Mouse (Mus musculus) c-Kit-negative CD71-positive TER-119-positive erythroid progenitor cells, embryonic 14.5 days (primary cell): ENCODE data around the gene Cplx1.

Experiments
- DNase-seq: peaks from one replicate; pipeline ENCODE4 v3.0.0-alpha.2; 2013; ENCODE audit warnings: low read depth, low spot score

Cplx1 gene

DNA sequence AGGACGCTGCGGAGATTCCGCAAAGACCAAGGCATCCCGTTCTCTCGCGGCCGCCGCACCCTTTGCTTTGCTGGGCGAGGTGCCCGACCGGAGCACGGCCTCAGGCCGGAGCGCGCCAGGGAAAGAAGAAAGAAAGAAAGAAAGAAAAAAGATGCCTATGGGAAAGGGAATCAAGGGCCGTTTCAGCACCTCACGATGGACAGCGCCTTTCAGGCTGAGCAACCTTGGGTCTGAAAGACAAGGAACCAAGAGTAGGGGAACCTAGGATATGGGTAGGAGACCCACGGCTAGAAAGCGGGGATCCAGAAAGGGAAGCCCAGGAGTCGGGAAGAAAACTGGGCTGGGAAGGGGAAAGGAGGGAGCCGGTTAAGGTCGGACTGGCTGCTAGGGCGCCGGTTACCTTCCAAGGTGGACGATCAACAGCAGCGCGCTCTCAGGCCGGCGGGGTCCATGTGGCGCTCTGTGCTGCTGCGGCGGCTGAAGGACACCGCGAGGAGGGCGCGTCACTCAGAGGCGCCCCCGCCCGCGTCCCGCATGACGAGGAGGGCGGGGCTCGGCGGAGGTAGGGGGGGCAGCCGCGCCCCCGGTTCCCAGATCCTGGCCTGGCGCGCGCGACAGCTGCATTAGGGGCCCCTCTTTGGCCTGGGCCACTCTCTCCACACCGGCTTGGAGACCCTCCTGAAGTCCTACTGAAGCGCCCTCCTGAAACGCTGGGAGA lies at the start of gene Cplx1:
Cplx1 (minus strand) TSS at position 536 of the 718 bp plus-strand sequence.
- DNase-seq, result no peak

DNA sequence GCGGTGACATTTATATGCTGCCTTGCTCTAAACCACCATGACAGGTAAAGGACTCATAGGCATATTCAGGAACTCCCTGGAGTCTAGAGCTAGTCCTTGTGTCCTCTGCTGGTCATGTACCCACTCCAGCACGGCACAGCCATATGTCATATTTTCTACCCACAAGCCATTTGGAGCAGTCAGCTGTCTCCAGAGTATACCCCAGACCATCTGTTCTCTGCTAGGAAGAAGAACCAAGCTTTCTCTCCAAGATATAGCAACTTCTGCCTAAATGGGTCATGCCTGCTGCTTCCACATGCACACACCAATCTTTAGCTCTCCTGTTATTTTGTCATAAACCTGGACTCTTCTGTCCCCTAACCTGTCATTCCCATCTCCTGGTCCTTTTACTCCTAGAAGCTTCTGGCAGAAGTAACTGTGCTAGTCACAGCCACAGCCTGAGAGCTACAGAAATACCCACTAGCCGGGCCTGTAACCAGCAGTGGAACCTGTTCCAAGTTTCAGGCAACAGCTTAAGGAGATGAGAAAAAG lies 31.6 kb upstream of the Cplx1 start:
- no peak for DNase-seq

DNA sequence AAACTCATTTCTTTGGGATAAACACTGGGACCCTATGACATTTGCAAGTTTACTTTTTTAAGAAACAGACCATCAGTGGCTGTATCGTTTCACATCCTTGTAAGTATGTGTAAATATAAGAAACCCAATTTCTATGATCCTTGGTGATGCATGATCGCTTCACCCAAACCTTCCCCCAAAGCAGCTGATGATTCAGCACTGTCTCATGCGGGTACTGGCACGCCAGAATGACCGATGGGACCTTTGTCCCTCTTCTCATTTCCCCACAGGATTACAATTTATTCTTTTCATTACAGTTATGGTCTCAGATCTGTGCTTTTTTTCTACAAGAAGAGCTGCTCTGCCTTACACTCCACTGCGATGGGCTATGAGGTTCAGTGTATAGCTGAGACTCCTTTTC lies 23.2 kb upstream of the Cplx1 start:
- no peak for DNase-seq

DNA sequence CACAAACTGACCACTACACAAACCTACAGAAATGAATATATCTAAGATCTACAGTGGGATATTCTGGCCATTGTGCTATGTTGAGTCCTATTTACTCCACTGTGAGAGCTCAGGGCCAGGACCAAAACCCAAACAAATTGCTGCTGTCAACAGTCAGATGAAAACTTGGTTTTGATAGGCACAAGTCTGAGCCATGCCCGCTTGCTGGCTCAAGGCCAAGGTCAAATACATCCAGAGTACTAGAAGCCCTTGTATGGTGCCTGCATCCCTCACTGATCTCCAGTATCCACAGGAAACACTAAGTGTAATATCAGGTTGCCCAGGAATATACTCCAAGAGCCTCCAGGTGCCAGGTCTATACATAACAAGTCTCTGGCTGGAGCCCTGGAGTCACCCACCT lies 21.2 kb upstream of the Cplx1 start:
- DNase-seq, result no peak

DNA sequence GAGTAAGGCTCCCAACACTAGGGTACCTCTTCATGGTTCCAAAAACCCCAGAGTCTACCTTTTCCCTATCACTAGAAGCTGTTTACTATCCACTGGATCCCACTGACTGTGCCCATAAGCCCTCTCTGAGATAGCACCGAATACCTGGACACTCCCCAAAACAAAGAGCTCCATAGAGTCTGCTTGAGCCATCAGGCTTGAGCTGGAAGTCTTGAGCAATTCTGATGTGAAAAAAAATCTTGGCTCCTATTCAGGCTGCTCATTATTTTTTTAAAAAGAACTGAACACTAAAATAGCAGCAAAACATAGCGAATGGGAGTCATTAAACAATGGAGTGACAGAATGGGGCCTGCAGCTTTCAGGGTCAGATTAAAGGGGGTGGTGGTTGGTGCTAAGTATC lies 17.3 kb upstream of the Cplx1 start:
- no peak for DNase-seq

DNA sequence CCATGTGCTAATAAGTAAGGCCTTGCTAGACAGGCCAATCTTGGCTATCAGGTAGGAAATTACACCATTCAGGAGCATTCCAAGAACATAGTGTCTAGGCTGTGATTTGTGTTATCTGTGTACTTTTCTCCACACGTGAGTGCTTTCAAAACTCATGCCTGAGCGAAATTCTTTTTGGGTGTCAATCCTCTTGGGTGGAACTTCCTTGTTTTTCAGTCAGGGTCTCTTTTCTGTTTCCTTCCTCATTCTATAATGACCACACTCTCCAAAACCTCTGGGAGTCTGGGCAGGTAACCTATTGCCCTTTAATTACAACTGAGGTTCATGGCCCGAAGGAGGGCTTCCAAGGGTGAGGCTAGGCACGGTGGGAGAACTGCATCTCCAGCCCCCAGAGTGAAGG lies 16.7 kb upstream of the Cplx1 start:
- no peak for DNase-seq

DNA sequence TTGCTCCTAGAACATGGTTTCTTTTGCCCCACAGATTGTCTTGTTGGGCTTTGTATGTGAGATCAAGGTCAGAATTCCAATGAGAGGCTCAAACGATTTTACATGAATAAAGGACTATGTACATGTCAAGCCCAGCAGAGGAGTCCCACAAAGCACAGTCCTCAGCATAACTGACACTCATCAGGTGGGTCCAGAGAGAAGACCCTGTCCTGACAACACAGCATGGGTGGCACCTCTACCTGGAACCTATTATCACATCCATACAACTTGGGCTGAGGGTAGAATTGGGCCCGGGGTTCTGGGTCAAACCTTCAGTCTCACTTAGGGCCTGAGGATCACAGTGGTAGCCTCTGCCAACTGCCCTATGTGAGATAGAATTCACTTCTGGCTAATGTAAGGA lies 15.6 kb upstream of the Cplx1 start:
- DNase-seq, result no peak

DNA sequence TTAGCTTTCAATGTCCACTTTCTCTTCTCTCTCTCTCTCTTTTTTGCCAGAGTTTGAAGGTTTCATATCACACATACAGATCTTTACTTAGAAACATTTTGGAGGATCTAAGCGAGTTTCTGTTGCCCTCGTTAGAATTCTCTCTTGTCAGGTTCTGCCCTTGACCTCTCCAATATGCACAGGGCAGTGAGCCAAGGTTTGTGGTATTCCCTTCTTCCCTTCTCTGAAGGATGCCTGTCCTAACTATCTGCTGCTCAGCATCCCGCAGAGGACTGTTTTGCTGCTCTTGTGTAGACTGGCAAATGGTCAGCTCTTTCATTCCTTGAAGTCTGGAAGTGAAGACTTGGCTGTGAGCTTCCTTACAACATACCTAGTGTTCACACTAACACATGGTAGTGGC lies 14.5 kb upstream of the Cplx1 start:
- DNase-seq, result no peak

DNA sequence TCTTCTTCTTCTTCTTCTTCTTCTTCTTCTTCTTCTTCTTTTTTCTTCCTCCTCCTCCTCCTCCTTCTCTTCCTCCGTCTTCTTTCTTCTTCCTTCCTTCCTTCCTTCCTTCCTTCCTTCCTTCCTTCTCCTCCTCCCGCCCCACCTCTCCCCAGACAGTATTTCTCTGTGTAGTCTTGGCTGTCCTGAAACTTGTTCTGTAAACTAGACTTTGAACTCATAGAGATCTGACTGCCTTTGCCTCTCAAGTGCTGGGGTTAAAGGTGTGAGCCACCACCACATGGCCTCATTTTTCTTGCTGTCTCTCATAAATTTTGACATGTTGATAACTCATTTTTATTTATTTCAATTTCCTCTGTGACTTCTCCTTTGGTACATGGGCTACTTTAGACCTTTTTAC lies 12.7 kb upstream of the Cplx1 start:
- no peak for DNase-seq

DNA sequence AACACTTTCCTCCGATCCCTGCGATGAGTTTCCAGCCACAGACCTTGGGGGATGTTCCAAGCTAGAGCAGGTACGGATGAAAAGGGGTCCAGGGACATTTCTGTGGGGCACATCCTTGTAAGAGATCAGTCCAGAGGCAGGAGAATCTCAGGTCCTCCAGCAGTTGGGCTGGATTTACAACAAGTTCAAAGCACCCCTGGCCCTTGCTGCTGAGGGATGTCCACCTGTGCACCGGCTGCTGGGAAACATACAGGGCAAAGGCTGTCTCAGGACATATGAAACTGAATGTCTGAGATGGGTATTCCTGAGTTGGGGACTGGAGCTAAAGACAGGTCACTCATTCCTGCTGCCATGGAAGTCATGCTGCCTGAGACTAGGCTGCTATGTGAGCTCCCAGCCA lies 7.2 kb upstream of the Cplx1 start:
- no peak for DNase-seq

DNA sequence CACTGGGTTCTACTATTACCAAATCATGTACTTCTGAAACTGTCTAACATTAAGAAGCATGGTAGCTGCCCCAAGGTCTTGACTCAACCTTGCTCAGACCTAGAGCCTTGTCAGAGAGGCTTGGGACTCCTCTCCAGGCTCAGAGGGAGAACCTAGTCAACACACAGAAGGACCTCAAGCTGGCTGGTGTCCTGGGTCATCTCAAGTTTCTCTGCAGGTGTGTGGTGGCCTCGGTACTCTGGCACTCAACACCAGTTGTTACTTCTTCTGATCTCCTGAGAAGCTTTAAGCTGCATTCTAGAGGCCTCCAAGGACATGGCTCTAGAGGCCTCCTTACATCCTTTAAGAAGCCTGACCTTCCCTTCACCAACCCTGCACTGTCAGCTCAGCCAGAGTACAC lies 4.2 kb upstream of the Cplx1 start:
- no peak for DNase-seq

DNA sequence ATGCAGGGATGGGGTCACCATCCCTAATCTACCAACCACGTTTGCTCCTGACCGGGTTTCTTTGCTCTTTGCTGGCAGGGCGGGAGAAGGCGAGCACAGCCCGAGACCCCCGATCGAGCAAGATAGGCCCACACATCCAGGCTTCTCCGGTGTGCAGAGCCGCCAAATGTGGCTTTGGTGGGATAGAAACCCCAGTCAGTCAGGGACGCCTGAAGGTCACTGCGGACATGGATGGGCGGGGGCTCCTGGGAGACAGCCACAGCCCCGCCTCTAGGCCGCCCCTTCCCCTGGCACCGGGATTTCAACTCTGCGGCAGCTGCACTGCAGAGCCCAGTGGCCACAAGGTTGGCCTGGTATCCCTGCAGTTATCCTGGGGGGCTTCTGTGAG lies 377 bp upstream of the Cplx1 start:
- no peak for DNase-seq

DNA sequence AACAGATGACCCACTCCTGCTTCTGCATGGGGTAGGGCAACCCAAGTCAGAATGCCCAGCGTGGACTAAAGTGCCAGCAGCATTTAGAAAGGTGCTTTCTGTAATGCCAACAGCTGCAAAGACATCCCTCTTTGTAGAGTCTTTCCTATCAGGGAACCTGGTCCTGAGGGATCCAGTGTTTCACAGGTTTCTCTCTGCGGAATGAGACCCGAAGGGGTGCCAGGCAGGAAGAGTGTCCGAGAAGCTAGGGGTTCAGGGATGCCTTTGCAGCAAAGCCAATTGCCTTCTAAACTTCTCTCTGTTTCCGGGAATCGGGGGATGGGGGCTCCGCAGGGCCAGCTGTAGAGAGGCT lies 711 bp downstream of the Cplx1 start:
- no peak for DNase-seq

DNA sequence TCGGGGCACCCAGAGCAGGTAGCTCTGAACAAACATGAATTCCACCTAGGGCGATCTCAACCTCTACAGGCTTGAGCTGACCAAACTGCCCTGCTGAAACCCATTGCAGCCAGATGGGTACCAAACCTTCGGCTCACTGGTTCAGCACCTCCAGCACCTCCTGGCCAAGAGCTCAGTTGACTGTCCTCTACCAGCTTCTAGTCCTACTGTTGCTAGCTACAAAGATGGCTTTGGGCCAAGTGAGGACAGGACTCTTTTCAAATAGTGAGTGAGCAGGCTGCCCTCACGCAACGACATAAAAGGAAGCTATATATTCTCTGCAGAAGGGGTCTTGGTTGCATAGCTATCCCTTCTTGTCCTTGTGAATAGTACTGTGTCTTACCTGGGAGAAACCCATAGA lies 2.2 kb downstream of the Cplx1 start:
- DNase-seq, result no peak

DNA sequence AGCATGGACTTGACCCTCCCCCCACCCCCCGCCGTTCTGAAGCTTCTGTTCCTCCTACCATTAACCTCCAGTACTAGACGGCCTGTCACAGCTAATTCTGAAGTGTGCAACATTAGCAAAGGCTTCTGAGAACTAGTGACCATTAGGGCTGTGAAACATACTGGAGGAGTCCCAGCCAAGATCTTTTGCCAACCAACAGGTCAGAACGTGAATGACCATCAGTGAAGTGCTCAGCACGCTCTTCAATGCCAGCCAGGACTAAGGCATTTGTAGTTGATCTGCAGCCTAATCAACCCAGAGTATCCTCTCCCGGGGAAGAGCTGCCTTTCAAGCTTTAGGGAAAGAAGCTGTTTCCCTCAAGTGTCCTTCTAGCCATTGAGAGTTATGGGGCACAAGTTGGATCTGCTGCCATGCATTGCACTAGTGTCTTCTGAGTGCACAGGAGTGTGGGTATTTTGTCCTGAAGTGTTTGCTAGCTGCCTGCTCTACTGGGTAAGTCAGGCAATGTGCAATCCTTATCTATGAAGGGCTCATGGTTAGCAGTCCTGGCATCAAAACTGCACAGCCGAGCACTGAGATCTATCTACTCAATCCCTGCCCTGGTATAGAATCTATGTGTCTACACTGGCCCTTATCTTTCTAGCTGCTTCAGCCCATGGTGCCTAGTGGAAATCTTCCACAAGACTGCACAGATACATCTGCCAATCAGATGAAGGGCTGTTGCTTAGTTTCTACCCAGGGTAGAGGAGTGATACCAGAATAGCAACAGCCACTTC lies 6.1 kb downstream of the Cplx1 start:
- DNase-seq, result no peak

DNA sequence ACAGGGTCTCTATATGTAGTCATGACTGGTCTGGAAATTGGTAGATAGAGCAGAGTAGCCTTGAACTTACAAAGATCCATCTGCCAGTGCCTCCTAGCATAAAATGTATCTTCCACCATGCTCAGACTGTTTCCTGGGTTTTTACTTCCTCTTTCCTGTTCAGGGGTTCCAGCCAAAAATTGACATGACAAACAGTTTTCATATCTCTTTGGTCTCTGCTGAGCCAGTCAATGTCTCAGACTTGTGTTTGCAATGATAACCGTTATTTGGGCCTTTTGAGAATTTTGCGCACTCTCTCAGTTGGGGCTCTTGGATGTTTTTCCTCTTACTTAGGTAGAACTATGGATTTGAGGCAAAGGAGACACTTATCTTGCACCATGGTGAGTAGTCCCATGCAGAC lies 15.6 kb downstream of the Cplx1 start:
- DNase-seq, result no peak

DNA sequence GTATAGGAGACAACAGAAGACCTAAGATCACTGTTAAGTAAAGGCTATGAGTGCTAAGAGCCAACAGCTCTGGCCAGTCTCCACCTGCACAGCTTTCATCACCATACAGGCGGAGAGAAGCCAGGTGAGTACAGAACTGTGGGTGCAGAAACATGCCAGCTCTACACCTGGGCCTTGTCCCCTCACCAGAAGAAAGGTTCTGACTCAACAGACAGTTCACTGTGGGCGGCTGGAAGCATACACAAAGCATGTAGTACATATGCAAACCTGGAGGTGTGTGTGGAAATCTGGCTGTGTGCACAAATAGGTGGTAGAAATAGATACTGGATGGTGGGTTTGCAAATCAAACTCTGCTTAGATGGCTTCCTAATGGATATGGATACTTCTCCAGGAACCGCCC lies 27.2 kb downstream of the Cplx1 start:
- DNase-seq, result no peak

DNA sequence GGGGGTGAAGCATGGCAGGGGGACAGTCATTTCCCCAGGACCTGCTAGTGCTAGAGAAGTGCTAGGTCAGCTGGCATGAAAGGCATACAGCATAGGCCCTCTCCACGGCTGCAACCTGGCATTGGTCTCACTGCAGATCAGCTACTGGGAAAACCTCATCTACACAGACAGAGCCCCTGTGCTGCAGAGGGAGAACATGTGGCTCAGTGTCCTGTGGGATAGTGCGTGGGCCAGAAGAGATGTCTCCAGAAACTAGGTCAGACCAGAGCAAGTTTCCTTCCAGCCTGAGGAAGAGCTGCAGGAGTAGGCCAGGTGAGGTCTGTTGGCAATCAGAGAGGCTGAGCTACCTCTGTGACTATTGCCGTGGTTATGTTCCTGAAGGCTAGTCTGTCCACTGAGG lies 27.9 kb downstream of the Cplx1 start:
- DNase-seq, result no peak

DNA sequence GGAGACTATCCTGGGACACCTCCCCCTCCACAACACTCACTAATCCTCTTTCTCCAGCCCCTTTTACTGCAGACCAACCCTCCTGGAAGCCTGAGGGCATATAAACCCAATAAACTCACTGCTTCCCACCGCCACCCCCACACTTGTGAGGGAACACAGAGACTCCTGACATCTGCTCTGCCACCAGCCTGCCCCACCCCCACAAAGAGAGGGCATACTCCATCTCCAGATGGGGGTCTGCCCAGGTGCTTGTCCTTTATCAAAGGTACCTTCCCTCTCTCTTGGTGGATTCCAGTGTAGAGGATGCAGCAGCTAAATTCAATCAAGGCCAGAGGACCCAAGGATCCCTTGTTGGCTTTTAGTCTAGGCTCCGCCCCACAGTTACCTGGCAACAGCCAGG lies 28.8 kb downstream of the Cplx1 start:
- DNase-seq, result no peak

DNA sequence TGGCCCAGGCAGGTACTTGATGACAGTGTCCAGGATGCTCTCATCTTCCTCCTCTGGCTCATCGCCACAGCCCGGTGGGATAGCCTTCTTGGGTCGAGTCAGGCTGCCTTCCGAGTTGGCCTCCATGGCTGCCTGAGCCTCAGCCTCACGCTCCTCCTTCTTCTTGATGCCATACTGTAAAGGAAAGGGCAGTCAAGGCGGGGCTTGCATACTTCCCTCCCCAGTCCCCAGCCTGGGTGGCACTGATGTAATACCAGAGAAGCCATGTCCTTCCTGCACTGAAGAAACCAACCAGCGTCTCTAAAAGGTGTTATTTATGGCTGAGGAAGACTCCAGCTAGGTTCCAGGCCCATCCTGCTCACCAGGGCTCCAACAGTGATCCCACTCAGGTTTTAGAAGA lies 29.7 kb downstream of the Cplx1 start:
- no peak for DNase-seq

DNA sequence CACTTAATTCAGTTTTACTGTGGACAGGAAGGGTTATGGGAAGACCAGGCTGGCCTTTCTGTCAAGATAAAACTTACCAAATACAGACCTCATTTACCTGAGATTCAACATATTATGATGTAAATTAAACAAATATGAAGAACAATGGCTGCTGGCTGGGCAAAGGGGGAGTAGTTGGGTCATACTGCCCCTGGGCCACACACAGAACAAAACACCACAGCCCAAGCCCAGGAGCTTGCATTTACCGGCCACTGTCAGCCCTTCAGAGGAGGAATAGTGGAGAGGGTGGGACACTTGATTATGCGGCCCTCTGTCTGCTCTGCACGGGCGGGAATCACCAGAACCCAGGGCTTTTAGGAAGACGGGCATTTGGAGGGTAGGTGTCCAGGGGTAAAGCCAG lies 30.9 kb downstream of the Cplx1 start:
- no peak for DNase-seq

DNA sequence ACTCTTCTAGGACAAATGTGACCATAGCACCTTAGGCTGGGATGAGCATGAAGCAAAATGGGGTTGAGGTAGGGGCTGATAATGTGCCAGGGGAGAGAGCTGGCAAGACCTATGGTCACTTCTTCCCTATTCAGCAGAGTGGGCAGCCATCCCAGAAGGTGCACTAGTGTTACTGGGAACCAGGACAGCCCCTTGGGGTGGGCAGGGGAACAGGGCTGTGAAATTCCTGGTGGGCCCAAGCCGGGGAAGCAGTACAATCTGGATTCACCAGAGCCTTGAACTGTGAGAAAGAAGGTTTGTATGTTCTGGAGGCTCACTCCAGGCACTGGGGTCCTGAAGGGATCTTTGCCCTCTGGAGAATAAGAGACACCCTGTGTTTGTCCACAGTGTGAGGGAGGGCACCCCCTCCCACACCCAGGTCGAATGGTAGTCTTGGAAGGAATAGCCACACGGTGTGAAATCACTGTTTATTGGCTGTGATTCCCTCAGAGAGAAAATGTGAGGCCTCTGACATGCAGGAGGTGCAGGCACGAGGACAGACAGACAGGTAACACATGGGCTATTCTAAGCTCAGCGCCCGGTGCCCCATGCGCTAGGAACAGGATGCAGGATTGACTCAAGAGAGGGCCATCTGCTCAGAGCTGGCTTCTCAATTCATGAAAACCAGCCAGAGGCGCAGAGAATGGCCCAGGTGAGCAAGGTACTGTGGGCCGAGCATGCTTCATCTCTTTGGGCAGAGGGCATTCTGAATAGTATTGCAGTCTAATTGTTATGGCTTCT lies 31.5 kb downstream of the Cplx1 start:
- DNase-seq, result no peak

DNA sequence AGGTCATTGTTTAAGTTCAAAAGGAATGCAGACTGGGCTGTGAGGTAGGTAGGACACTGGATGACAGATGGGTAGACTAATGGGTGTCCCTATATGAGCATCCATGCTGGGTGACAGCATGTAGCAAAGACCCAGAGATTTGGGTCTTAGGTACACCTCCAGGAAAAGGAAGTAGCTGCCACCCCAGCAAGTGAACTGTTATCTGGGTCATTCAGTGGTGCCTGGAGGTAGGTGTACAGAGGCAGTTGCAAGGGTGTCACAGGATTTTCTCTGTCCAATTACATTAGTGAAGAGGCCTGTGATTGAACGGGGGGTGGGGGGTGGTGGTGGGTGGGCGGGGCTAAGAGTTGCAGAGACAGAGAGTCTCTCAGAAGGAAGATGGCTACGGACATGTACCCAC lies 33.2 kb downstream of the Cplx1 start:
- DNase-seq, result no peak
